Mouse (Mus musculus): ENCODE measurements around the gene Tmem256.

Tmem256 gene

GRCm38 (mm10) chr11:69884663-69885062, 46.3 kb downstream of the Tmem256 start:
- no peak for DNase-seq

DNA sequence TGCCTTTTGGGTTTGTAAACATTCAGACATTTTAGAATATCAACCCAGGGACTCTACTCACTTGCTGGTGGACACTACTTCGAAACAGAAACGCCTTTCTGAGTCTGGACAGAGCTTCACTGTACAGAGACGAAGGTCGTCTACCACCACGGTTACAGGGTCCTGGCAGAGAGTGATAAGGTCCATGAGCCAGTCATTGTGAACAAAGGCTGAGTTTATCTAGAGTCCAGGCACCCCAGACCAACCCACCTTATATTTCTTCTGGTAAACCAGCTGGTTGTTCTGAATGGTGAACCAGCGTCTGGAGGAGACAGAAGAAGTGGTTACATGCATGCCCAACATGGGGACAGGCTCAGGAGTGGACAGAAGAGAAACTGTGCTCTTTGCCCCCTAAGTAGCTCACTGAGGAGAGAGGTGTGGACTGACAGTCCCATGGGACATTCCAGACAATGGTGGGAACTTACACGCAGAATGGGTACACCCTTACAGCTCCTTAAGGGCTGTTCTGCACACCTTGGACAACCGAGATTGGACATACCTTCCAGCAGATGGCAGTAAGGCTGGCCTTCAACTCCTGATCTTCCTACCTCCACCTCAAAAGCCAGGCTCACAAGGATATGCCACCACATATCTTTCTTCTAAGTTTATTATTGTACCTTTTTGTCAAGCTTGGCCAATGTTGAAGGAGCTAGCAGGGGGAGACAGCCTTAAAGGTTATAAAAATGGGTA, 48.8 kb downstream of the Tmem256 start:
- no peak for DNase-seq
